Mouse (Mus musculus): ENCODE data around the gene Btnl2.

- no peak for TF ChIP-seq TAL1 (IDR thresholded peaks at IDR 0.05; ENCODE audit: low read length)
- TF ChIP-seq GATA1 (IDR thresholded peaks at IDR 0.05; ENCODE audit: low read length) = no peak
These were observed 27.3 kb downstream of the Btnl2 start for GRCm38 (mm10) chr17:34381876-34382275.

All from erythroblast, embryonic 14.5 days (primary cell).